Mouse (Mus musculus) gastrocnemius, postnatal 25 days (tissue): ENCODE results near the gene Kars. TPM values are rescaled to one million over a fixed set of nuclear protein-coding genes. Genes with fewer than 3 reads are reported as not detected.

ENCODE experiments used
- DNase-seq: peaks from one replicate; pipeline ENCODE4 v3.0.0; 2022
- total RNA-seq, 2 experiments: library from RNA; stranded (reverse); gene quantifications; 1 replicate in 1 of 2; 2 replicates in 1 of 2; pipeline ENCODE4 v1.2.3; 2021

Kars gene
- total RNA-seq, 2 experiments from 2014 or later: 102 to 112 TPM

GRCm38 (mm10) chr8:111982116-111982515, 29.0 kb downstream of the Kars start:
- DNase-seq: no peak

- DNase-seq: no peak
Observed at GRCm38 (mm10) chr8:111978147-111978546, 33.0 kb downstream of the Kars start.

- DNase-seq: no peak
Observed at GRCm38 (mm10) chr8:111976326-111976725, 34.8 kb downstream of the Kars start.

- DNase-seq: no peak
Observed at GRCm38 (mm10) chr8:111975706-111976105, 35.4 kb downstream of the Kars start.

- no peak for DNase-seq
Observed at GRCm38 (mm10) chr8:111974138-111974537, 37.0 kb downstream of the Kars start.

- DNase-seq: no peak
Observed at GRCm38 (mm10) chr8:111968991-111969390, 42.1 kb downstream of the Kars start.

- DNase-seq: no peak
Observed at GRCm38 (mm10) chr8:111968541-111968940, 42.6 kb downstream of the Kars start.

GRCm38 (mm10) chr8:111967246-111967870, 43.8 kb downstream of the Kars start:
- DNase-seq: no peak

GRCm38 (mm10) chr8:111964849-111965561, 46.1 kb downstream of the Kars start:
- DNase-seq: no peak

GRCm38 (mm10) chr8:111964351-111964750, 46.8 kb downstream of the Kars start:
- DNase-seq: no peak

GRCm38 (mm10) chr8:111963546-111963945, 47.6 kb downstream of the Kars start:
- DNase-seq: no peak

GRCm38 (mm10) chr8:111963091-111963490, 48.0 kb downstream of the Kars start:
- no peak for DNase-seq

GRCm38 (mm10) chr8:111962589-111962988, 48.5 kb downstream of the Kars start:
- no peak for DNase-seq

- no peak for DNase-seq
Observed at GRCm38 (mm10) chr8:111961330-111961729, 49.8 kb downstream of the Kars start.

GRCm38 (mm10) chr8:111960591-111961321, 50.4 kb downstream of the Kars start:
- DNase-seq: no peak

GRCm38 (mm10) chr8:111957231-111957630, 53.9 kb downstream of the Kars start:
- no peak for DNase-seq

GRCm38 (mm10) chr8:111955879-111956278, 55.2 kb downstream of the Kars start:
- DNase-seq: no peak

GRCm38 (mm10) chr8:111954844-111955594, 56.1 kb downstream of the Kars start:
- DNase-seq: no peak

GRCm38 (mm10) chr8:111951936-111952335, 59.2 kb downstream of the Kars start:
- DNase-seq: no peak

- DNase-seq: no peak
Observed at GRCm38 (mm10) chr8:111951317-111951716, 59.8 kb downstream of the Kars start.

- no peak for DNase-seq
Observed at GRCm38 (mm10) chr8:111950846-111951245, 60.3 kb downstream of the Kars start.

- DNase-seq: no peak
Observed at GRCm38 (mm10) chr8:111947954-111948353, 63.2 kb downstream of the Kars start.
